Mouse (Mus musculus) forebrain, embryonic 12.5 days (tissue): ENCODE data around the gene Plekha6. TPM values are rescaled to one million over a fixed set of nuclear protein-coding genes. Genes with fewer than 3 reads are reported as not detected.

ENCODE experiments used
- ATAC-seq: fragments of 200-750 bp; cut with Nextera tagmentation; 2 replicates; pipeline ENCODE4 v1.8.0; 2017; ENCODE audit warnings: moderate TSS enrichment; ENCODE audit not compliant: low FRiP score
- H3K27ac ChIP-seq: fragments of 300-500 bp; sonication (generic); 2 replicates; pipeline ENCODE4 v1.5.1; 2016; ENCODE audit warnings: mild to moderate bottlenecking
- H3K27me3 ChIP-seq: fragments of 300-500 bp; sonication (generic); 2 replicates; pipeline ENCODE4 v1.6.1; 2016; ENCODE audit warnings: mild to moderate bottlenecking
- H3K36me3 ChIP-seq: fragments of 300-500 bp; sonication (generic); replicated peaks from 2 replicates; pipeline ENCODE4 v1.6.1; 2016; ENCODE audit warnings: mild to moderate bottlenecking
- H3K4me1 ChIP-seq: fragments of 300-500 bp; sonication (generic); 2 replicates; pipeline ENCODE4 v1.6.1; 2016
- H3K4me2 ChIP-seq: fragments of 300-500 bp; sonication (generic); 2 replicates; pipeline ENCODE4 v1.6.1; 2016; ENCODE audit warnings: mild to moderate bottlenecking, moderate library complexity
- H3K4me3 ChIP-seq: fragments of 300-500 bp; sonication (generic); replicated peaks from 2 replicates; pipeline ENCODE4 v1.5.1; 2016; ENCODE audit warnings: mild to moderate bottlenecking
- H3K9ac ChIP-seq: fragments of 300-500 bp; sonication (generic); 2 replicates; pipeline ENCODE4 v1.6.1; 2016; ENCODE audit warnings: mild to moderate bottlenecking
- H3K9me3 ChIP-seq: fragments of 300-500 bp; sonication (generic); 2 replicates; pipeline ENCODE4 v1.6.1; 2016
- WGBS: fragments of 180-500 bp; shearing (Covaris S2); methylation state at CpG from one replicate; pipeline ENCODE4 v1.1.7; 2016; 5-methylcytosine and 5-hydroxymethylcytosine counted together
- polyA plus RNA-seq: library from polyadenylated mRNA; unstranded; fragments of >200 nt; fragmentation: Nextera tagmentation; extraction: Ambion mirVana; gene quantifications from 2 replicates; pipeline ENCODE4 v1.2.1, GENCODE M21; 2016

The Plekha6 gene
- polyA plus RNA-seq, 1 experiment from 2014 or later = 20.6 TPM

GRCm38 (mm10) chr1:133130638-133131560, 33.1 kb upstream of the Plekha6 start, which contains the start of gene Ppp1r15b:
TSS of gene Ppp1r15b (plus strand) at chr1:133131143.
- H3K4me3 ChIP-seq = peak within 1 kb of the TSS; percentile 95
- under 1% methylated on average over 72 of the region's 72 CpGs for WGBS
- peak within 1 kb of the TSS; percentile 99 for H3K4me2 ChIP-seq
- H3K27me3 ChIP-seq = no peaks in the 10 kb centered on the region
- peak within 1 kb of the TSS; percentile 97 for H3K9ac ChIP-seq
- H3K9me3 ChIP-seq = no peaks in the 10 kb centered on the region
- H3K36me3 ChIP-seq = peaks cover 3% of the 10 kb centered on the region; the same call in 1 of the 2 replicates
- ATAC-seq = peak; percentile 99
- H3K4me1 ChIP-seq = peaks cover 54% of the 10 kb centered on the region
- peak within 1 kb of the TSS; percentile 97 for H3K27ac ChIP-seq

GRCm38 (mm10) chr1:133131561-133131905, 32.5 kb upstream of the Plekha6 start:
- WGBS = under 1% methylated on average over 35 of the region's 35 CpGs

GRCm38 (mm10) chr1:133131936-133132335, 32.1 kb upstream of the Plekha6 start:
- 0% methylated on average over 11 of the region's 11 CpGs for WGBS

More at GRCm38 (mm10) chr1:133131561-133131905, 32.5 kb upstream of the Plekha6 start:
- Histone ChIP-seq H3K9me3 (no peaks in the 10 kb centered on the region), H3K4me3 (peak overlapping the region; percentile 95), H3K4me2 (peak overlapping the region; percentile 99), H3K27me3 (no peaks in the 10 kb centered on the region), H3K9ac (peak overlapping the region; percentile 97), H3K36me3 (peaks cover 8% of the 10 kb centered on the region), H3K27ac (peak overlapping the region; percentile 97), H3K4me1 (peaks cover 59% of the 10 kb centered on the region)
- ATAC-seq = no peak

GRCm38 (mm10) chr1:133132388-133133326, 31.4 kb upstream of the Plekha6 start:
- peak overlapping the region; percentile 99 for H3K4me2 ChIP-seq
- H3K4me1 ChIP-seq = peaks cover 59% of the 10 kb centered on the region
- whole genome bisulfite sequencing = 22% methylated on average over 26 of the region's 26 CpGs
- ATAC-seq = no peak
- peak overlapping the region; percentile 97; the same call in 1 of the 2 replicates for H3K27ac ChIP-seq
- peak overlapping the region; percentile 97 for H3K9ac ChIP-seq
- H3K9me3 ChIP-seq = no peaks in the 10 kb centered on the region
- H3K4me3 ChIP-seq = peak overlapping the region; percentile 95
- peaks cover 19% of the 10 kb centered on the region for H3K36me3 ChIP-seq
- no peaks in the 10 kb centered on the region for H3K27me3 ChIP-seq

More at GRCm38 (mm10) chr1:133131936-133132335, 32.1 kb upstream of the Plekha6 start:
- Histone ChIP-seq H3K4me3 (peak overlapping the region; percentile 95), H3K9ac (peak overlapping the region; percentile 97), H3K9me3 (no peaks in the 10 kb centered on the region), H3K4me2 (peak overlapping the region; percentile 99), H3K27ac (peak overlapping the region; percentile 97), H3K36me3 (peaks cover 12% of the 10 kb centered on the region), H3K4me1 (peaks cover 59% of the 10 kb centered on the region), H3K27me3 (no peaks in the 10 kb centered on the region)
- no peak for ATAC-seq

- H3K4me3 ChIP-seq = peak overlapping the region; percentile 95
- no peaks in the 10 kb centered on the region for H3K27me3 ChIP-seq
- no peak for ATAC-seq
- peak overlapping the region; percentile 97 for H3K9ac ChIP-seq
- H3K9me3 ChIP-seq = no peaks in the 10 kb centered on the region
- peaks cover 59% of the 10 kb centered on the region for H3K4me1 ChIP-seq
- H3K36me3 ChIP-seq = peaks cover 26% of the 10 kb centered on the region
- peak overlapping the region; percentile 99 for H3K4me2 ChIP-seq
- 17% methylated on average over 2 of the region's 2 CpGs for WGBS
- no peak overlapping the region for H3K27ac ChIP-seq
Measured at GRCm38 (mm10) chr1:133133425-133133824, 30.6 kb upstream of the Plekha6 start.

DNA sequence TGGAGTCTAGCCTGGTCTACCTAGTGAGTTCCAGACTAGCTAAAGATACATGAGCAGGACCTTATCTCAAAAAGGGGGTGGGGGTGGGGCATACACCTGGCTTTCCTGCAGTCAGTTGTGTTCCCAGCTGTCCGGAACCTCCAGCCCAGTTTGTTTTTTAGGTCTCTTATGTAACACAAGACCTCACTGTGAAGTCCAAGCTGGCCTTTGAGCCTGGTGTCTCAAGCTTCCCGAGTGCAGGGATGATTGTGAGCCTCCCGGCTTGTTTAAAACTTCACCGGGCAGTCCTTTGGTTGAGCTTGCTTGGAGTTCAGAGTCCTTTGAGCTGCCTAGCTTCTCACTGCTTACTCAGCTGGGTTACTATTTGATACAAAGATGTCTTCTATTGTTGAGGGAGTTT, 29.9 kb upstream of the Plekha6 start:
- ATAC-seq = no peak
- Histone ChIP-seq H3K27ac (no peak overlapping the region), H3K9ac (peak overlapping the region; percentile 97), H3K4me1 (peaks cover 57% of the 10 kb centered on the region), H3K4me2 (peak overlapping the region; percentile 99), H3K4me3 (peak overlapping the region; percentile 95), H3K27me3 (no peaks in the 10 kb centered on the region), H3K9me3 (no peaks in the 10 kb centered on the region), H3K36me3 (peaks cover 33% of the 10 kb centered on the region)
- 46% methylated on average over 4 of the region's 4 CpGs for WGBS

DNA sequence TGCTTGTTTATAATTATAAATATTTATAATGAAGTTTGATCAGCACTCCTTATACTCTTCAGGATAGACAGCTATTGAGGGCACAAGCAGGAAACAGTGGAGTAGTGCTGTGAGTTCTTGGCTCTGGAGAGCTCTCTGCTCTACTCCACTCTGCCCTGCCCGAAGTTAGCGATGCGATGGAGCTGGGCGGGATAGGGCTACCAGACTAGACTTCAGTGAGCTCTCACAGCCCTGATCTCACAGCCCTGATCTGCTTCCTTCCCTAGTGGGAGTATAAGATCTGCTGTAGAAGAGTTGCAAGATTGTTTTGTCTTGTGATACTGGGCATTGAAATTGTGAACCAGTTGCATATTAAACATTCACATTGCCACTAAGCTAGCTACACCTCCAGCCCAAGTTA, 29.1 kb upstream of the Plekha6 start:
- no peak for ATAC-seq
- Histone ChIP-seq H3K4me3 (peak overlapping the region; percentile 95), H3K9me3 (no peaks in the 10 kb centered on the region), H3K27ac (no peak overlapping the region), H3K27me3 (no peaks in the 10 kb centered on the region), H3K4me2 (peak overlapping the region; percentile 99), H3K36me3 (peaks cover 39% of the 10 kb centered on the region), H3K4me1 (peaks cover 49% of the 10 kb centered on the region), H3K9ac (peak overlapping the region; percentile 97)
- 75% methylated on average over 4 of the region's 4 CpGs for WGBS

- Histone ChIP-seq H3K4me2 (peak overlapping the region; percentile 99), H3K9me3 (no peaks in the 10 kb centered on the region), H3K4me1 (peaks cover 42% of the 10 kb centered on the region), H3K4me3 (peak overlapping the region; percentile 17), H3K36me3 (peaks cover 48% of the 10 kb centered on the region), H3K27ac (no peak overlapping the region), H3K27me3 (no peaks in the 10 kb centered on the region), H3K9ac (no peak overlapping the region)
- 75% methylated on average over 5 of the region's 5 CpGs for WGBS
- no peak for ATAC-seq
Measured at GRCm38 (mm10) chr1:133135808-133136207, 28.2 kb upstream of the Plekha6 start.

DNA sequence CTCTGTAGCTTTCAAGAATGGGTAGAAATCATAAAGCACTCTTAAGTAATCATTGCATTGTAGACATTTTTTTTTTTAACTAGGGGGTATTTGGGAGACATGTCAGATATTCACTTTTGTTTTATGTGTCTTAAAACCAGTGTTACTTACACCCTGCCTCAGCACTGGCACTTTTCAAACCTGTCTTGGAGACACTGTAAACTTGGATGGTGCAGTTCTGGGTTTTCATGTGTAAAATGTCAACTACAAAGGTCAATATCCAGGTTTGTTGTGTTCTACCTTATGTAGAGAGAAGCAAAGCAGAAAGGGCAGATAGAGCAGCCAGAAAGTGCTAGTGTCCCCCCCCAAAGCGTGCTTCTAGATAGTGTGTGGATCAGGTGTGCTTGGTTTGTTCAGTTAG, 25.6 kb upstream of the Plekha6 start:
- H3K36me3 ChIP-seq = peaks cover 64% of the 10 kb centered on the region
- no peaks in the 10 kb centered on the region for H3K27me3 ChIP-seq
- H3K4me2 ChIP-seq = no peak overlapping the region
- peaks cover 29% of the 10 kb centered on the region for H3K4me1 ChIP-seq
- no peak for ATAC-seq
- H3K9me3 ChIP-seq = no peaks in the 10 kb centered on the region
- H3K27ac ChIP-seq = no peak overlapping the region
- H3K4me3 ChIP-seq = no peak overlapping the region
- no peak overlapping the region for H3K9ac ChIP-seq
- WGBS = 100% methylated on average over 1 of the region's 1 CpGs

- WGBS = 65% methylated on average over 22 of the region's 22 CpGs
Measured at GRCm38 (mm10) chr1:133146014-133147009, 17.7 kb upstream of the Plekha6 start.

DNA sequence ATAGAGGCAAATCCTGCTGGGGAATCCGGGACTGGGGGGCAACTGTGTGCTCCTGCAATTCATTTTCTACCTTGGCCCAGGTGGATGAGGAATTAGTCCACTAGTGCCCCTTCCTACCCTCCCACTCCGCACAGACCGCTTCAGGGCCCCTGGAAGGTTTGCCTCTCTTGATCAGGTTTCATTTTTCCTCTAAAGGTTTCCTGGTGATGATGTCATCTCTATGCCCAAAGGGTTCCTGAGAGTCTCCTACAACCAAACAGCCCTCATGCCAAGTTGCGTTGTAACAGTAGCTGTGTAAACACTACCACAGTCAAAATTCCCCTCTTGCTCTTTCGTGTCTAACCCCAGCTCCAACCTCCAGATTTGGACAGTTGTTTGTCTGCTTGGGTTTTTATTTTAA, 16.7 kb upstream of the Plekha6 start:
- 86% methylated on average over 5 of the region's 5 CpGs for WGBS
- peaks cover 5% of the 10 kb centered on the region; the same call in 1 of the 2 replicates for H3K36me3 ChIP-seq
- no peaks in the 10 kb centered on the region for H3K4me1 ChIP-seq
- no peaks in the 10 kb centered on the region for H3K9me3 ChIP-seq
- no peak overlapping the region for H3K27ac ChIP-seq
- no peak overlapping the region for H3K4me2 ChIP-seq
- H3K9ac ChIP-seq = no peak overlapping the region
- no peaks in the 10 kb centered on the region for H3K27me3 ChIP-seq
- H3K4me3 ChIP-seq = no peak overlapping the region
- no peak for ATAC-seq

More at GRCm38 (mm10) chr1:133146014-133147009, 17.7 kb upstream of the Plekha6 start:
- Histone ChIP-seq H3K4me2 (no peak overlapping the region), H3K9ac (no peak overlapping the region), H3K4me1 (no peaks in the 10 kb centered on the region), H3K27me3 (no peaks in the 10 kb centered on the region), H3K27ac (no peak overlapping the region), H3K4me3 (no peak overlapping the region), H3K9me3 (no peaks in the 10 kb centered on the region), H3K36me3 (peaks cover 11% of the 10 kb centered on the region)
- peak; percentile 61; the same call in 1 of the 2 replicates for ATAC-seq
